Mouse (Mus musculus) adrenal gland, adult 2 months (tissue): Measurements from ENCODE around the gene Smurf1. TPM values are rescaled to one million over a fixed set of nuclear protein-coding genes. Genes with fewer than 3 reads are reported as not detected.

Experiments used
- DNase-seq: peaks from one replicate; pipeline ENCODE4 v3.0.0; 2021
- long read RNA-seq: library from polyadenylated mRNA; stranded (forward); transcript quantifications from one replicate; pipeline ENCODE4 v2.0.0, GENCODE M21; 2021
- polyA plus RNA-seq: library from polyadenylated mRNA; depleted of rRNA; stranded (reverse); fragments of >200 nt; gene quantifications from 2 replicates; pipeline ENCODE4 v1.2.3, GENCODE M21; 2012; rRNA removed
- total RNA-seq, 2 experiments: library from RNA; stranded (reverse); gene quantifications; 2 replicates each; pipeline ENCODE4 v1.2.3; 2021

Gene Smurf1
- total RNA-seq (10 to 100 TPM; 19.5 to 21.6 TPM), polyA plus RNA-seq (18.6 and 20.7 TPM in 2 replicates)
- long read RNA-seq, full-length matches to known transcripts = 7 of 14 reads
- long read RNA-seq, partial matches to known transcripts = 1 of 14 reads
- long read RNA-seq, other reads (novel, unspliced or antisense) = 6 of 14 reads

GRCm38 (mm10) chr5:144965639-144966351 lies at the start of gene Smurf1:
Gene Smurf1, minus strand, starts transcription at chr5:144965847.
- peak; percentile 89 for DNase-seq

- no peak for DNase-seq
Observed at GRCm38 (mm10) chr5:145014278-145014677, 48.6 kb upstream of the Smurf1 start.

- DNase-seq = no peak
Observed at GRCm38 (mm10) chr5:145008878-145009659, 43.4 kb upstream of the Smurf1 start.

- peak; percentile 54 for DNase-seq
Observed at GRCm38 (mm10) chr5:145005596-145005995, 39.9 kb upstream of the Smurf1 start.

- no peak for DNase-seq
Observed at GRCm38 (mm10) chr5:145004495-145004894, 38.8 kb upstream of the Smurf1 start.

- DNase-seq = no peak
Observed at GRCm38 (mm10) chr5:145003362-145003761, 37.7 kb upstream of the Smurf1 start.

GRCm38 (mm10) chr5:144998491-144998890 lies 32.8 kb upstream of the Smurf1 start:
- DNase-seq = no peak

GRCm38 (mm10) chr5:144990481-144990880 lies 24.8 kb upstream of the Smurf1 start:
- DNase-seq = peak; percentile 25

- DNase-seq = no peak
Observed at GRCm38 (mm10) chr5:144990051-144990450, 24.4 kb upstream of the Smurf1 start.

- DNase-seq = no peak
Observed at GRCm38 (mm10) chr5:144989061-144989405, 23.4 kb upstream of the Smurf1 start.

- DNase-seq = peak; percentile 46
Observed at GRCm38 (mm10) chr5:144988340-144989060, 22.9 kb upstream of the Smurf1 start.

GRCm38 (mm10) chr5:144987561-144987960 lies 21.9 kb upstream of the Smurf1 start:
- DNase-seq = no peak

- no peak for DNase-seq
Observed at GRCm38 (mm10) chr5:144984839-144985238, 19.2 kb upstream of the Smurf1 start.

GRCm38 (mm10) chr5:144983227-144983626 lies 17.6 kb upstream of the Smurf1 start:
- DNase-seq = no peak

- no peak for DNase-seq
Observed at GRCm38 (mm10) chr5:144979110-144979509, 13.5 kb upstream of the Smurf1 start.

GRCm38 (mm10) chr5:144978533-144979107 lies 13.0 kb upstream of the Smurf1 start:
- DNase-seq = peak; percentile 78

GRCm38 (mm10) chr5:144971266-144971665 lies 5.6 kb upstream of the Smurf1 start:
- no peak for DNase-seq

- peak; percentile 89 for DNase-seq
Observed at GRCm38 (mm10) chr5:144964872-144965638, 592 bp downstream of the Smurf1 start.

- no peak for DNase-seq
Observed at GRCm38 (mm10) chr5:144964465-144964864, 1.2 kb downstream of the Smurf1 start.

GRCm38 (mm10) chr5:144963817-144964261 lies 1.8 kb downstream of the Smurf1 start:
- peak; percentile 59 for DNase-seq

GRCm38 (mm10) chr5:144963401-144963800 lies 2.2 kb downstream of the Smurf1 start:
- no peak for DNase-seq
